Mouse (Mus musculus) heart, adult 2 months (tissue): ENCODE data around the gene Rapgef5. TPM values are rescaled to one million over a fixed set of nuclear protein-coding genes. Genes with fewer than 3 reads are reported as not detected.

Source experiments
- DNase-seq, 2 experiments: peaks; one replicate each; pipeline ENCODE4 v3.0.0; 2021
- H3K27ac ChIP-seq: fragments of 200-600 bp; 2 replicates; pipeline ENCODE4 v1.8.1; 2022
- H3K27me3 ChIP-seq: fragments of 200-500 bp; 2 replicates; pipeline ENCODE4 v1.6.1; 2012; ENCODE audit warnings: mild to moderate bottlenecking, low read length, inconsistent platforms, mixed read lengths; ENCODE audit not compliant: control insufficient read depth, insufficient read depth
- H3K36me3 ChIP-seq: fragments of 200-500 bp; 2 replicates; pipeline ENCODE4 v1.6.1; 2012; ENCODE audit warnings: low read length, inconsistent platforms; ENCODE audit not compliant: control insufficient read depth, insufficient read depth
- H3K4me1 ChIP-seq: fragments of 200-500 bp; 2 replicates; pipeline ENCODE4 v1.6.1; 2011; ENCODE audit warnings: low read length; ENCODE audit not compliant: control insufficient read depth, insufficient read depth
- H3K4me3 ChIP-seq: fragments of 200-600 bp; 2 replicates; pipeline ENCODE4 v1.8.1; 2022
- H3K79me2 ChIP-seq: fragments of 200-500 bp; replicated peaks from 2 replicates; pipeline ENCODE4 v1.6.1; 2012; ENCODE audit warnings: mild to moderate bottlenecking, inconsistent platforms, low read length, moderate library complexity, mixed read lengths; ENCODE audit not compliant: control insufficient read depth, insufficient read depth
- H3K9ac ChIP-seq: fragments of 200-500 bp; 2 replicates; pipeline ENCODE4 v1.6.1; 2012; ENCODE audit warnings: low read depth, mild to moderate bottlenecking, control low read depth, inconsistent platforms, low read length, mixed read lengths
- CTCF ChIP-seq: fragments of 200-600 bp; IDR thresholded peaks from 2 replicates; pipeline ENCODE4 v1.8.1; 2022; ENCODE audit warnings: antibody characterized with exemption, mild to moderate bottlenecking, moderate library complexity
- EP300 ChIP-seq: fragments of 200-500 bp; IDR thresholded peaks from 2 replicates; pipeline ENCODE4 v1.6.1; 2011; ENCODE audit warnings: low read depth, low read length, control low read depth; ENCODE audit not compliant: insufficient read depth
- POLR2A ChIP-seq: fragments of 200-500 bp; IDR thresholded peaks from 2 replicates; pipeline ENCODE4 v1.6.1; 2011; ENCODE audit warnings: mild to moderate bottlenecking, low read depth, low read length, control low read depth; ENCODE audit not compliant: insufficient read depth
- WGBS: fragments of 180-500 bp; shearing (Covaris S2); methylation state at CpG from one replicate; pipeline ENCODE4 v1.1.7; 2018; 5-methylcytosine and 5-hydroxymethylcytosine counted together
- intact Hi-C: fragments of 180-260 bp; cut with DNase I; formaldehyde crosslinking; loops from one replicate; pipeline ENCODE4 v1.15.1; 2025
- polyA plus RNA-seq: library from polyadenylated mRNA; depleted of rRNA; stranded (reverse); fragments of >200 nt; gene quantifications from 2 replicates; pipeline ENCODE4 v1.2.3, GENCODE M21; 2012
- total RNA-seq, 2 experiments: library from RNA; stranded (reverse); gene quantifications; 2 replicates each; pipeline ENCODE4 v1.2.3; 2021

Gene Rapgef5
- total and polyA plus RNA-seq, 3 experiments = 11.4 to 33.0 (median 29.9) TPM

GRCm38 (mm10) chr12:117502834-117503233, 13.4 kb upstream of the Rapgef5 start:
- Histone ChIP-seq H3K27me3 (no peaks in the 10 kb centered on the region), H3K9ac (no peak overlapping the region), H3K4me1 (peaks cover 8% of the 10 kb centered on the region), H3K4me3 (no peak overlapping the region), H3K79me2 (no peaks in the 10 kb centered on the region), H3K27ac (no peak overlapping the region), H3K36me3 (no peaks in the 10 kb centered on the region)
- WGBS = 97% methylated on average over 3 of the region's 3 CpGs
- intact Hi-C loops = loop anchor here (2.0 to 5.0 kb wide), 2 partner anchors 36 to 154 kb away; no protein-coding TSS in a partner anchor
- TF ChIP-seq POLR2A = no peak
- TF ChIP-seq EP300 = no peak
- TF ChIP-seq CTCF = no peak
- no peak for DNase-seq

DNA sequence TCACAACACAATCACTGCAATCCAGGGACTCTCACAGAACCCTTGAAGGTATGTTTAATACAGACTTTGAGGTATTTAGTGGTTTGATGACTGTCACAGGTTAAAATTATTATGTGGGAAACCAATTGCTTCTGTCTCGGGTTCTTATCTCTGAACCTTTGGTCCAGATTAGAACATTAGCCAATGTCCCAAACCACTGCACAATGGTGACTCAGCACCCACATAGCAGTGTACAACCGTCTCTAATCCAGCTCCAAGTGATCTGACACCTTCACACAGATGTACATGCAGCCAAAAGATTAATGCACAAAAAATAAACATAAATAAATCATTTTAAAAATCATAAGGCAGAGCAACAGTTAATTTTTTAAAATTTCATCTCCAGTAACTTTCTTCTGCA, 11.1 kb upstream of the Rapgef5 start:
- no peaks in the 10 kb centered on the region for H3K79me2 ChIP-seq
- 57% methylated on average over 2 of the region's 2 CpGs for WGBS
- TF ChIP-seq CTCF = no peak
- no peak for TF ChIP-seq POLR2A
- no peak for TF ChIP-seq EP300
- H3K36me3 ChIP-seq = no peaks in the 10 kb centered on the region
- H3K4me3 ChIP-seq = no peak overlapping the region
- H3K9ac ChIP-seq = no peak overlapping the region
- no peaks in the 10 kb centered on the region for H3K27me3 ChIP-seq
- intact Hi-C loops = no loop called here
- no peak overlapping the region for H3K27ac ChIP-seq
- no peak for DNase-seq
- H3K4me1 ChIP-seq = peaks cover 2% of the 10 kb centered on the region

DNA sequence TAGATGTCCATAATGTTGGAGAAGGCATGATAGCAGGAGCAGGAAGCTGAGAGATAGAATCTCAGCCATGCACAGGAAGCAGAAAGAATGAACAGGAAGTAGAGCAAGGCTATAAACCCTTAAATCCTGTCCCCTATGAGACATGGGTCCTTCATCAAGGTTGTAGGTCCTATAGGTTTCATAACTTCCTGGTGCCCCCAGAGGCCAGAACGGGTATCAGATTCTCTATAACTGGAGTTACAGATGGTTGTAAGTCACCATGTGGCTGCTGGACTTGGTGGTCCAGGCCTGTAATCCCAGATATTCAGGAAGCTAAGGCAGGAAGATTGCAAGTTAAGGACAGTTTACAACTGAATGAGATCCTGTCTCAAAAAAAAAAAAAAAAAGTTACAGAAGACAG, 8.5 kb upstream of the Rapgef5 start:
- TF ChIP-seq POLR2A (no peak), EP300 (no peak), CTCF (peak; percentile 41)
- no peaks in the 10 kb centered on the region for H3K79me2 ChIP-seq
- H3K9ac ChIP-seq = no peak overlapping the region
- intact Hi-C loops = no loop called here
- H3K36me3 ChIP-seq = no peaks in the 10 kb centered on the region
- no peak overlapping the region for H3K27ac ChIP-seq
- no peaks in the 10 kb centered on the region for H3K4me1 ChIP-seq
- 42% methylated on average over 1 of the region's 1 CpGs for whole genome bisulfite sequencing
- H3K4me3 ChIP-seq = no peak overlapping the region
- no peaks in the 10 kb centered on the region for H3K27me3 ChIP-seq
- no peak for DNase-seq

DNA sequence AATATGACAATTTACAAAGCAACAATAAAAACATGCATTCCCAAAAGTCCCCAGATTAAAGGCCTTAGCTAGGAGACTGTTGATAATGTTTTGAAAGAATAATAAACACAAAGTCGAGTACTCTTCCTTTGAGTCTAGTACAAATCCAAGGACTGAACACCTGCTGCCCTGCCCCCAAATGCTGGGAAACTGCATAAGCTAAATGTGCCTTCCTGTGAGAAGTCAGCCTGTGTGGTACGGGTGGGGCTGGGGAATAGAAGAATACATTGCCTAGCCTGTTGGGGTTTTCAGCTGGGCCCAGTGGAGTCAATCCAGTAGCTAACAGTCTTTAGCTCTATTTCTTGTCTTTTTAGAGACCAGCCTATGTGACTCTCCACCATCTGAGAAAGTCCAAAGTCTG, 6.4 kb upstream of the Rapgef5 start:
- intact Hi-C loops = no loop called here
- WGBS = 53% methylated on average over 2 of the region's 2 CpGs
- Histone ChIP-seq H3K79me2 (no peaks in the 10 kb centered on the region), H3K36me3 (no peaks in the 10 kb centered on the region), H3K4me1 (no peaks in the 10 kb centered on the region), H3K27ac (no peak overlapping the region), H3K4me3 (no peak overlapping the region), H3K9ac (no peak overlapping the region), H3K27me3 (no peaks in the 10 kb centered on the region)
- TF ChIP-seq CTCF (no peak), POLR2A (no peak), EP300 (no peak)
- DNase-seq = no peak

DNA sequence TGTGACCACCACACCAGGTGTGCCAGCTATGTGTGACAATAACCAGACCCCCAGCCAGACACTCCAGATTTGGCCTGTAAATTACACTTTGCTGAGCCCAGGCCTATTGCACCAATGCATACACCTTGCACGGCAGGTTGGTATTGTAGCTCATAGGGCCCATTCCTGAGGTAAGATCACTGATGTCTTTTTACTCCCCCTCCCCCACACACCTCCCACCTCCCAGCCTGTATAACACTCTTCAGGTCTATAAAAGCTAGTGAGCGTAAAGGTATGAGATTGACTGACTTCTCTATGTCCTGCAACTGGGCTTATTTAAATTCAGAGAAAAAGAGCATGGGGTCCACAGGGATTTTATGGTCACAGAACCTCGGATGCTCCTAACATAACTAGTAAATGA, 3.8 kb upstream of the Rapgef5 start:
- intact Hi-C loops = no loop called here
- WGBS = 89% methylated on average over 3 of the region's 3 CpGs
- TF ChIP-seq POLR2A (no peak), EP300 (no peak), CTCF (no peak)

GRCm38 (mm10) chr12:117513150-117513932, 2.9 kb upstream of the Rapgef5 start:
- WGBS = 71% methylated on average over 11 of the region's 11 CpGs
- no peaks in the 10 kb centered on the region for H3K36me3 ChIP-seq
- no peaks in the 10 kb centered on the region for H3K79me2 ChIP-seq
- TF ChIP-seq CTCF (no peak), EP300 (no peak), POLR2A (no peak)
- peaks cover 2% of the 10 kb centered on the region for H3K4me1 ChIP-seq
- H3K27ac ChIP-seq = no peak overlapping the region
- no peak overlapping the region for H3K4me3 ChIP-seq
- H3K9ac ChIP-seq = no peak overlapping the region
- no peak for DNase-seq
- intact Hi-C loops = no loop called here
- no peaks in the 10 kb centered on the region for H3K27me3 ChIP-seq

More for the DNA sequence above, 3.8 kb upstream of the Rapgef5 start:
- no peaks in the 10 kb centered on the region for H3K36me3 ChIP-seq
- no peak overlapping the region for H3K9ac ChIP-seq
- no peak overlapping the region for H3K4me3 ChIP-seq
- peaks cover 2% of the 10 kb centered on the region for H3K4me1 ChIP-seq
- no peak for DNase-seq
- no peak overlapping the region for H3K27ac ChIP-seq
- no peaks in the 10 kb centered on the region for H3K27me3 ChIP-seq
- no peaks in the 10 kb centered on the region for H3K79me2 ChIP-seq
